Mouse (Mus musculus): ENCODE results near the gene Zg16.

Zg16 gene

DNA sequence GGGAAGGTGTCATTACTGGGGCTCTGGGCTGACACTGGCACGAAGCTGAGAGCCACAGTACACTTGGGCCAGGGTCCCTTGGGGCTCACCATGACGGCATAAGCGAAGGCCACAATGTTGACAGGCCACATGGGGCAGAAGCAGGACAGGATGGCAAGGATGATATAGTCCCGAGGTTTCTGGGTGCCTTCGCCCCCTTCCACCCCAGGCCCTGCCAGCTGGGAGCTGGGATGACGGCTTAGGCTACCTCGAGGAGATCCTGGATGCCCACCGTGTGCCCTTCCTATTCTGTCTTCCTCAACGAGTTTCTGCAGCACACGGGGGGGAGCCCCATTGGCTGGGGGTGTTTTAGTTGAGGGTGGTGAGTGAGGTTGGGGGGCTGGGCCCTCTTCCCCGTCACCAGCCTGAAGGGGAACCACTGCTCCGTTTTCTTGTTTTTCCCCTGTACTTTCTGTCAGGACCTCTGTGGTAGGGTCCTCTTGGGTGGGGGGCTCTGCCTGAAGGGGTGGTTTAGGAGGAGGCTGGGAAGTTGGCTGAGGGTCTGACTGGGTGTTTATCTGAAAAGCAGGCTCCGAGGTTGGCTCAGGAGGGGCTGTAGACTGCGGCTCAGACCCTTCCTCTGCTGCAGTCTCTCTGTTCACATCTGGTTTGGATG is 67.7 kb downstream of the Zg16 start:
- DNase-seq = no peak

DNA sequence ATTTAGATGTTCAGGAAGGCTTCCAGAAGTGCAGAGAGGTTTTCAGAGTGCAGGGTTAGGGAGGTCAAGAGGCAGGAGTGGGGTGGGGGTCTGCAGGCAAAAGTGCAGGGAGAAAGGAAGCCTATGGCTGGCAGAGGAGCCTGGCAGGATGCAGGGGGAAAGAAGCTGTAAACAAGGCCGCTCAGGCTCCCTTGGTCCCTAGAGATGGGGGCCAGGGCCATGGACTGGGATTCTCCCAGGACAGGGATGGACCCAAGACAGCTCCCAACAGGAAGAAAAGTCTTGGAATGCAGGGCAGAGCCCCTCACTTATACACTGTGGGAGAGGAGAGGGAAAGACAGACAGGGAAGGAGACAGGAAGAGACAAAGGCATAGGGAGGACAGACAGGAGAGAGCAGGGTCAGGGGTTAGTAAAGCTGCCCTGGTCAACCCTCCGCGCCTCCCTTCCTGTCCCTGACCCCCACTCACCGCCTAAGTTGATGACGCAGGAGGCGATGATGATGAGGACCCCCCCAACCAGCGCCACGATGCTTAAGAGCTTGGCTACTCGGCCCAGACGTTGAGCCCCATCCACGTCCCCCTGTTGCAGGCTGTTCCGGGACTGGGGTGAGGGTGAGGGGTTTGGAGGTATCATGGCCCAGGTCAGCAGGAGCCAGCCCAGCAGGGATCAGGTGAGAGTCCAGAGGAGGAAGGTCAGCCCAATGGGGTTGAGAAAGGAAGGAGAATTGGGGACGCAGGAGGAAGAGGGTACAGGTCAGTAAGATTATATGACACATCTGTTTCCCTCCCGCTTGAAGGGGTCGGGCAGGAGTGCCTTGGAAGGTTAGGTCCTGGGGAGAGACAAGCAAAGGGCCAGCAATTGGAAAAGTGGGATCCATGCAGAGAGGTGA is 68.5 kb downstream of the Zg16 start:
- DNase-seq = no peak

- DNase-seq = no peak
These were observed 69.2 kb downstream of the Zg16 start for GRCm38 (mm10) chr7:127017950-127018345.

DNA sequence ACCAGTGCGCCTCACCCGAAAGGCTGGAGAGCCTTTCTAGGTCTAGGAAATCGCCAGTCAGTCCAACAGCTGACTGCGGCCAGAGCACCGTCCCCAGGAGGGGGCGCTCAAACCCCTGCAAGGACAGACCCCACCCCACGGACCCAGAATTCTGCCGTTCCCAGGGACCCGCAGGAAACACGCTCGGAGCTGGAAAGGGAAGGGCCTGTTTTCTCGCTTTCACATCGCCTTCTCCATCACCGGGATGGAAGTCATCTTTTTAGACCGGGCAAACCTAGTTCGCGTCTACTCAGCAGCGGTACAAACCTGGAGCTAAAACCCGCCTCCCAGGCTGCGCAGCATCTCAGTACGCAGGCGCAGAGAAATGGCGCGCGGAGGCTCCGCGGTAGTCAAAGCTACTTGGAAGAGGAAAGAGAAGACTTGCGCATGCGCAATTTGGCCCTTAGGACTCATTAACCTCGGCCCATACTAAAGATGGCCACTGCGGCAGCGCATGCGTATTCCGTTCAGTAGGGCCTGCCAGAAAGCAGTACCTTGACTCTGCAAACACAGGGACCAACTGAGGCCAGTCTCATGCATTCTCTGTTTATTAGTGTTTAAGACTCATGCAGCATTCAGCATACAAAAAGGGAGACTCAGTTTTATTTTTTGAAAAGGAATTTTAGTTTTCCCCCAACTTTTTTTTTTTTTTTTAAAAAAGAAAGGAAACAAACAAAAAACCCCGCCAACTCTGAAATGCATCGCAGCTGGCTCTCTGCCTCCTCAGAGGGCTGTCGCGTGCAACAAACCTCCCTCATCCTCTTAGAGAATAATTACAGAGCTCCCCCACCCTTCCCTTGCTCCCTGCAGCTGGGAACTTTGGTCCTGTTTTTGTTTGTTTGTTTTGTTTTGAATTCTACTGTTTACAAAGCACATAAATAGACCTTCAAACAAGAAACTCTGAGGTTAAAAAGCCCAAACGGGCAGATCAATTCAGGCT is 69.9 kb downstream of the Zg16 start, which contains the start of gene Pagr1a:
TSS of gene Pagr1a (minus strand) at position 382 of the 979 bp plus-strand sequence.
- DNase-seq = peak; percentile 98

DNA sequence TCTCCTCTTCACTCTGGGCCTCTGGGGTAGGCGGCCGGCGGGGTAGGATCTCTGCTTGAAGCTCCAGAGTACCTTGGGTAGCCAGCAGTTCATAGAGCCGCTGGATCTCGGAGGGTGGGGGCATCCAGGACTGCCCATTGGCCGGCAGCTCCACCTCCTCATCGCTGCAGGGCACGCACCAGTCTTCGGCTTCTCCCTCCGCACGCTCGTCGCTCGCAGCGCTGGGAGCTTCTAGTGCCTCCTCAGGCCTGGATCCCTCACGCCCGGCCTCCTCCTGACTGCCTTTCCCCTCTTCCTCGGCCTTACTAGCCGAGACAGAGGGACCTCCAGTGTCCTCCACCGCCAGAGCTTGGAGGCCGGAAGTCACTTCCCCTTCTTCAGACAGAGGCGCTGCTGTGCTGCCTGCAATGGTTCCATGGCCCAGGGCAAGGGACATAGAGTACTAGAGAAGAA is 70.6 kb downstream of the Zg16 start:
- DNase-seq = no peak

DNA sequence TGATC is 70.8 kb downstream of the Zg16 start, which contains the start of gene Pagr1b:
TSS of gene Pagr1b (minus strand) at position 4 of the 5 bp plus-strand sequence.
- DNase-seq = no peak

- DNase-seq = peak; percentile 40
These were observed 71.0 kb downstream of the Zg16 start for GRCm38 (mm10) chr7:127016081-127016480.

- DNase-seq = no peak
These were observed 72.1 kb downstream of the Zg16 start for GRCm38 (mm10) chr7:127014993-127015392.

GRCm38 (mm10) chr7:127014320-127014719 is 72.8 kb downstream of the Zg16 start, which contains the start of gene Mvp:
Mvp (minus strand) TSS chr7:127014621.
- DNase-seq = peak; percentile 72

DNA sequence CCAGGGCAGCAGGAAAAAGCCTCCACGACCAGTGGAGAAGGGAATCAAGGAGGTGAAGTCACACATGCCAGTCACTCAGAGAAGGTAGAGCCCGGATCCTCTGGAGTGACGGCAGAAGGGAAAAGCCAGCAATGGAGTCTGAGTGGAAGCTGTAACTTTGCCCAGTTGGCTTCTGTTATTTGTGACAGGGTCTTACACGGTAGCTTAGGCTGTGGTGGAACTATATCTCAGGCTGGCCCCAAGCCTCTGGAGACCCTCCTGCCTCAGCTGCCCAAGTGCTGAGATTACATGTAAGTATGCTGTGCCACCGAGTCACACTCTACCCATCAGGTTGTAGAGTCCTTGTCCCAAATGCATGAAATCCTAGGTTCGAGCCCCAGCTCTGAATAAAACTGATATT is 73.7 kb downstream of the Zg16 start:
- no peak for DNase-seq

- no peak for DNase-seq
These were observed 74.3 kb downstream of the Zg16 start for GRCm38 (mm10) chr7:127012845-127013244.

GRCm38 (mm10) chr7:127012374-127012773 is 74.8 kb downstream of the Zg16 start:
- DNase-seq = no peak

DNA sequence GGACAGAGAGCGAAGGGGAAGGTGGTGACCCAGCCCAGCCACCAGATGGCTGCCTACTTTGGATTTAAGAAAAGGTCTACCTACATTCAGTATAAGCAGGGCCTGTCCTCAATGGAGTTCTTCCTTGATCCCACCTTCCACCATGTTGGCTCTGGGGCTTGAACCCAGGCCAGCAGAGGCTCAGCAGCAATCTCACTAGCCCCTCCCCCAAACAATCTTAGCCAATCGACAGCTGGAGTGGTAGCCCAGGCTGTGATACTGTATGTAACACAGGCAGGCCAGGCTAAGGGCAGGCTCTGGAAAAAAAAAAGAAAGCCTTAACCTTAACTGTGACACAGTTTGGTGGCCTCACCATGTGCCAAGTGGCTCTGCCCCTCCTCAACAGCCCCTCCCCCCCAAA is 75.4 kb downstream of the Zg16 start:
- no peak for DNase-seq

GRCm38 (mm10) chr7:127011051-127011450 is 76.1 kb downstream of the Zg16 start:
- no peak for DNase-seq

DNA sequence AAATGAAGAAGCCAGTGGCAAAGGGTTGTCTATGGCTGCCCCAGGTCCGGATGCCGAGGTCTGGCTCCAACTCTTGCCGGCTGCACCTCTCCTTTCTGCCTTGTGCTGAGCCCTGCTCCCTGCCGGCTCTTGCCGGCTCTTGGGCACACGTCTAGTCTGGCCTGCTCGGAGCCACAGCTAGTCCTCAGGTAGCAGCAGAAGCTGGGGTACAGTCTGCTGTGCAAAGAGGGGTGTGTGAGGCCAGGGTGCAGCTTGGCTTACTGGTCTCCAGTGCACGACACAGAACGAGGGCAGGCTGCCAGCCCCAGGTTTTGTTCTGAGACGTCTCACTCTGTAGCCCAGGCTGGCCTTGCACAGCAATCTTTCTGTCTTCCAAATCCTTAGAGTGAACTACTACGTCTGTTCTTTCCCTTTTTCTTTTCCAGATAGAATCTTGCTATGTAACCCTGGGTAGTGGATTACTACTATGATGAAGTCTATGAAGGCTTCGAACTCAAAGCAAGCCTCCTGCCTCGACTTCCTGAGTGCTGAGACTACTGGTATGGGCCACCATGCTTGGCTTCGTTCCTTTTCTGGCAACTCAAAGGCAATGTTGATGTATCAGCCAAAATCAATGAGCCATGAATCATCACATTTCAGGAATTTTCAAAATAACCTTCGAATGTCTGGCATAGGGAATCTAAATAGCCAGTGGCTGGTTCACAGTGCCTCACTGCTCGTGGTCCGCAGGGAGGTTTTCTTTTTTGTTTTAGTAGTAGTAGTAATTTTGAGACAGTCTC is 77.6 kb downstream of the Zg16 start:
- no peak for DNase-seq

- DNase-seq = peak; percentile 68
These were observed 78.7 kb downstream of the Zg16 start for GRCm38 (mm10) chr7:127008239-127009019.

DNA sequence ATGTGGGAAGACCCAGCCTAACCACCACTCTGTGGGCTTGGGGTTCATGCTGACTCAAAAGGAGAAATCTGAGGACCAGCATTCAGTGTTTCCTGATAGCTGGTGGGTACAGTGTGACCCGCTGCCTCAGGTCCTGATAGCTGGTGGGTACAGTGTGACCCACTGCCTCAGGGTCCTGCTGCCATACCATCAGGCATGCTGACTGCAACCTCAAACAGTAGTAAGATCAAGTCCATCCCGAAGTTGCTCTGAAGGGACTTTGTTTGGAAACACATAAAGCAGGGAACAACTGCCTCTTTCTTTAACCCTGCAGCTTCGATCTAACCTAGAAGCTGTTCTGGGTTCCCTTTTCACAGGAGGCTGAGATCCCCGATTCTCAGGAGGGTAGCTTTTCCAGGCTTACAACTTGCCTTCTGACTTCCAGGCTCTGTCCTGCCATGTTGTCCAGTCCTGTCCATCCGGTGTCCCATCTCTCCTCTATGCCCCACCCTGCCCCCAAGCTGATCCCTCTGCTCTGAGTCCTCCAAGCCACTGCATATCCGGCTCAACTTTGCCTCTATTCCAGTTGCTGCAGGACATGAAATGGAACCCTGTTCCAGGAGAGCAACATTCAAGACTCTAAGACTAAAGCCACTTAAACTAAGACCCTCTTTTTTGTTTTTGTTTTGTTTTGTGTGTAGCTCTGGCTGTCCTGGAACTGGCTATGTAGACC is 79.7 kb downstream of the Zg16 start:
- DNase-seq = no peak

DNA sequence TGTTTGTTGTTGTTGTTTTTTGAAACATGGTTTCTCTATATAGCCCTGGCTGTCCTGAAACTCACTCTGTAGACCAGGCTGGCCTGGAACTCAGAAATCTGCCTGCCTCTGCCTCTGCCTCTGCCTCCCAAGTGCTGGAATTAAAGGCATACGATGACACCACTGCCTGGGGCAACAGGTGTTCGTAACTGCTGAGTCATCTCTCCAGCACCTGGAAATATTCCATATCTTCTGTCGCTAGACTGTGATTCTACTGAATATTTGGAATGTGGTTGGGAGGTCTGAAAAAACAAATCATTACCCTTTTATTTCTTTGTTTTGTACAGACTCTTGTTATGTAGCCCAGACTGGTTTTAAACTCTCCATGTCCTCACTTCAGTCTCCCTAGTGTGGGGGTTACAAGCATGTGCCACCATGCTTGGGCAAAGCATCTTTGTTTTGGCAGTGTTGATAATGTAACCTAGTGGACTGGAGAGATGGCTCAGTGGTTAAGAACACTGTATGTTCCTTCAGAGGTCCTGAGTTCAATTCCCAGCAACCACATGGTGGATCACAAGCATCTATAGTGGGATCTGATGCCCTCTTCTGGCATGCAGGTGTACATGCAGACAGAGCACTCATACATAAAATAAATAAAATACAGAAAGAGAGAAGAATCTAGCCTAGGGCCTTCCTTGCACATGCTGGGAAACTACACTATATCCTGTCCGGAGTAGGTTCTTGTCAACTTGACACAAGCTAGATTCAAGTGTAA is 82.8 kb downstream of the Zg16 start:
- DNase-seq = no peak

GRCm38 (mm10) chr7:127003620-127004019 is 83.5 kb downstream of the Zg16 start:
- no peak for DNase-seq

All from lung, postnatal 14 days (tissue).